Mouse (Mus musculus): ENCODE measurements at regions not wholly inside any gene's neighbourhood (a gene's known extent, or its start where the extent isn't known, plus 50 kb on each side); places are given as distances from the start of the nearest gene placed in this dataset.

- TF ChIP-seq CTCF (conservative IDR thresholded peaks at IDR 0.05; ENCODE audit: low read length), result no peak
- no peak for TF ChIP-seq NANOG (IDR thresholded peaks at IDR 0.05; ENCODE audit: borderline replicate concordance, low read length)
- no peak for TF ChIP-seq POU5F1 (IDR thresholded peaks at IDR 0.05; ENCODE audit: borderline replicate concordance, low read length)
Measured at GRCm38 (mm10) chr11:32903389-32903788, 79.0 kb upstream of the Smim23 start.
